Mouse (Mus musculus) cerebellum, adult 2 months (tissue): ENCODE data around the gene Nkx2-1. TPM values are rescaled to one million over a fixed set of nuclear protein-coding genes. Genes with fewer than 3 reads are reported as not detected.

Source experiments
- DNase-seq, 2 experiments: peaks; one replicate each; pipeline ENCODE4 v3.0.0; 2021
- H3K27ac ChIP-seq: fragments of 200-500 bp; 2 replicates; pipeline ENCODE4 v1.5.1; 2012; ENCODE audit warnings: low read length, control low read depth, inconsistent platforms; ENCODE audit not compliant: insufficient read depth
- H3K27me3 ChIP-seq: fragments of 200-500 bp; 2 replicates; pipeline ENCODE4 v1.6.1; 2012; ENCODE audit warnings: inconsistent platforms, mild to moderate bottlenecking, low read length, moderate library complexity; ENCODE audit not compliant: control insufficient read depth, insufficient read depth
- H3K4me1 ChIP-seq: fragments of 200-500 bp; 2 replicates; pipeline ENCODE4 v1.6.1; 2011; ENCODE audit warnings: low read length; ENCODE audit not compliant: control insufficient read depth, insufficient read depth
- H3K4me3 ChIP-seq: fragments of 200-500 bp; replicated peaks from 2 replicates; pipeline ENCODE3; 2011; ENCODE audit warnings: mild to moderate bottlenecking, low read depth, low read length, control low read depth; ENCODE audit not compliant: insufficient read depth
- CTCF ChIP-seq: fragments of 200-500 bp; IDR thresholded peaks from 2 replicates; pipeline ENCODE4 v1.5.1; 2011; ENCODE audit warnings: low read depth, mild to moderate bottlenecking, control low read depth, low read length, moderate library complexity, borderline replicate concordance; ENCODE audit not compliant: insufficient read depth
- POLR2A ChIP-seq: fragments of 200-500 bp; IDR thresholded peaks from 2 replicates; pipeline ENCODE4 v1.6.1; 2011; ENCODE audit warnings: low read length, control low read depth, borderline replicate concordance; ENCODE audit not compliant: insufficient read depth
- WGBS: fragments of 180-500 bp; shearing (Covaris S2); methylation state at CpG from one replicate; pipeline ENCODE4 v1.1.7; 2018; 5-methylcytosine and 5-hydroxymethylcytosine counted together
- polyA plus RNA-seq: library from polyadenylated mRNA; depleted of rRNA; stranded (reverse); fragments of >200 nt; gene quantifications from 2 replicates; pipeline ENCODE4 v1.2.3, GENCODE M21; 2012

The Nkx2-1 gene
- polyA plus RNA-seq, 1 experiment = not detected

DNA sequence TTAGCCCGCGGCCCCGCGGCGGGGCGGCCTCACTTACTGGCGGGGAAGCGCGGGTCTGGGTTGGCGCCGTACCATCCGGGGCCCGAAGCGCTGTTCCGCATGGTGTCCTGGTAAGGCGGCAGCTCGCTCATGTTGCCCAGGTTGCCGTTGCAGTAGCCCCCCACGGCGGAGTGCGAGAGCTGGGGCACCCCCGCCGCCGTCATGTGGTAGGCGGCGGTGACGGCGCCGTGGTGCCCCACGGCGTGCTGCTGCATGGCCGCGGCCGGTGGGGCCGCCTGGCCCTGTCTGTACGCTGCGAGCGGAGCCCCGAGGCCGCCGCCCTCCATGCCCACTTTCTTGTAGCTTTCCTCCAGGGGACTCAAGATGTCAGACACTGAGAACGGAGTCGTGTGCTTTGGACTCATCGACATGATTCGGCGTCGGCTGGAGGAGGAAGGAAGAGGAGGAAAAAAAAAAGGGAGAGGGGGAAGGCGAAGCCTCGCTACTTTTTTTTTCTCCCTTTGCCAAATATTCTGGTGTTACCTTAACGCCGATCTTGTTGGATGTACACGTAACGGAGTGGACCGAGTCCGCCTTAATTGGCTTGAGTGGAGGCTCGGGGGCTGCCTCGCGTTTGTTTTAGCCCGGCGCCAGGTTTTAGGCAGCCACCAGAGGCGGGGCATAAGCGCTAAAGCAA is 1.9 kb downstream of the Nkx2-1 start:
- Histone ChIP-seq H3K27me3 (peaks cover 15% of the 10 kb centered on the region; the same call in 1 of the 2 replicates), H3K27ac (no peak overlapping the region), H3K4me1 (no peaks in the 10 kb centered on the region; the same call in 1 of the 2 replicates), H3K4me3 (no peak overlapping the region)
- under 1% methylated on average over 61 of the region's 62 CpGs for WGBS
- no peak for DNase-seq
- TF ChIP-seq CTCF = no peak
- TF ChIP-seq POLR2A = no peak

DNA sequence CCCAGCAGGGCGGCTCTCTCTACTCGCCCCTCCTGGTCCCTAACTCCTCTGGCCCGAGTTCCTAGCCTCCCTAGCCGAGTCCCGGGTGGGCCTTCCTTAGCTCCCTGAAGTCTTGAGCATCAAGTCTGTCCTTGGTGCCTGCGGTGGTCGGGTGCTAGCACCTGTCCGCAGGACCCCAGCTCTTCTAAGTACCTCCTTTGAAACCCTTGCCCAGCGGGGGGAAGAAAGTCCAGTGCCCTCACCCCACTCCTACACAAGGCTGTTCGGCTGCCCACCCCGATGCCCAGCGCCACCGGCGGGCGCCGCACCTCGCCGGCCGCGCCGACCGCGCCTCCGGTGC is 2.4 kb downstream of the Nkx2-1 start:
- Histone ChIP-seq H3K4me1 (no peaks in the 10 kb centered on the region; the same call in 1 of the 2 replicates), H3K4me3 (no peak overlapping the region), H3K27me3 (peaks cover 15% of the 10 kb centered on the region; the same call in 1 of the 2 replicates), H3K27ac (no peak overlapping the region)
- TF ChIP-seq POLR2A (no peak), CTCF (no peak)
- under 1% methylated on average over 24 of the region's 24 CpGs for WGBS
- DNase-seq = no peak

DNA sequence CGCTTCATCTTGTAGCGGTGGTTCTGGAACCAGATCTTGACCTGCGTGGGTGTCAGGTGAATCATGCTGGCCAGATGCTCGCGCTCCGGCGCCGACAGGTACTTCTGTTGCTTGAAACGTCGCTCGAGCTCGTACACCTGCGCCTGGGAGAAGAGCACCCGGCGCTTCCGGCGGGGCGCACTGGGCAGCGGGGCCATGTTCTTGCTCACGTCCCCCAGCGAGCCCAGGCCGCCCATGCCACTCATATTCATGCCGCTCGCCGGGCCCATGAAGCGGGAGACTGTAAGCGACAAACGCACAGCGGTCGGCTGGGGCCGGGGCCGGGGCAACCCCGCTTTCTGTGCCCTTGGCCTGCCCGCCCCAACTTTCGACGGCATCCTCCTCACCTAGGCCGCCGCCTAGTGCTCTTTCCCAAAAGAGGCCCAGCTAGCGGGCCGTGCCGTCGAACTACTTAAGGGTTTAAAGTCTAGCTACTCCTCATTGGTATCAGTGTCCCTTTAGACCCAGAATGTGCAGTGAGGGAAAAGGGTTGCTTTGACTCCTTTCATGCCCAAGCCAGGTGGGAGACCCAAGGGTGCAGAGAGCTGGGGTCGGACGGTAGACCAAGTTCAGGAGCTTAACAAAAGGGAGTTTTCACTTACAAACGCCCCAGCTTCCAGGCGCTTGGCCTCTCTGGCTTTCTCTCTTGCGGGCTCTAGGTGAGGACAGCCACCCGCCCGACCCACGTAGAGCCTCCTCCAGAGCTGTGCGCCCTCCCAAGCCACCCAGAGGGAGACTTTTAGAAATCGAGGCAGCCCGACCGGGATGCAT is 3.0 kb downstream of the Nkx2-1 start:
- Histone ChIP-seq H3K4me3 (no peak overlapping the region), H3K4me1 (no peaks in the 10 kb centered on the region; the same call in 1 of the 2 replicates), H3K27ac (no peak overlapping the region), H3K27me3 (peaks cover 15% of the 10 kb centered on the region; the same call in 1 of the 2 replicates)
- DNase-seq = no peak
- TF ChIP-seq POLR2A (no peak), CTCF (no peak)
- 2% methylated on average over 54 of the region's 54 CpGs for WGBS

DNA sequence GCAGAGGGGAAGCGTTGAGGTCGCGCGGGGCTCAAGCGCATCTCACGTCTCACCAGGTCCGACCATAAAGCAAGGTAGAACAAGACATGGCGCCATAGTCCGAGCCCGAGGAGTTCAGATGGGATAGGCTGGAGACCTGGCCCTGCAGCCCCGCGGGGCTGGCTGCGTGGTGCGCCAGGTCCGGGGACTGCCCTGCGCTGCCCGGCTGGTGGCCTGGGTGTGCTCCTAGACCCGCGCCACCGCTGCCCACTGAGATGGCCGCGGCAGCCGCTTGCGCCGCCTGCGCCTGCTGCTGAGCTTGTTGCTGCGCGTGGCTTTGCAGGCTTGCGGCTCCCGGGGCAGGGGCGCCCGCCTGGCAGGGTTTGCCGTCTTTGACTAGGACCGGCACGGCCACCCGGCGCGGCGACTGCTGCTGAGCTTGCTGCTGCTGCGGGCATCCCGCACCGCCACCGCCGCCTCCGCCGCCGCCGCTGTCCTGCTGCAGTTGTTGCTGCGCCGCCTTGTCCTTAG is 3.7 kb downstream of the Nkx2-1 start:
- DNase-seq = no peak
- WGBS = 2% methylated on average over 50 of the region's 50 CpGs
- TF ChIP-seq CTCF = no peak
- TF ChIP-seq POLR2A = no peak
- H3K4me1 ChIP-seq = no peaks in the 10 kb centered on the region; the same call in 1 of the 2 replicates
- no peak overlapping the region for H3K27ac ChIP-seq
- H3K27me3 ChIP-seq = peaks cover 16% of the 10 kb centered on the region; the same call in 1 of the 2 replicates
- H3K4me3 ChIP-seq = no peak overlapping the region

DNA sequence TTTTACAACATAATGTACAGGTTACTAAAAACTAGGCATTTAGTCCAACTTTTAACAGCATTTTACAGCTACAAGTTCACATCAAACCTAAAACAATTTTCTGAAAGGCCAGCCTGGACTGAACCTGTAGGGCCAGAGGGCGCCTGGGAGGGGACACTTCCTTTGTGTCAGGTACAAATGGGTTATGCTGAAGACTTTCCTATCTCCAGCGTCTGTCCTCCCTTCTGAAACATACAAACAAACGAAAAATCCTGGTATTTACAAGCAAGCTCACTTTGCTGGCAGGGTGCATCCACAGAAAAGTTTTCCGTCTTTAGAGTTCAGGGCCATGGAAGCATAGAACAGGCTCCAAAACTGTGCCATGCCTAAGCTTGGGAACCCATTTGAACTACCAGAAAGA is 4.6 kb downstream of the Nkx2-1 start:
- Histone ChIP-seq H3K27ac (no peak overlapping the region), H3K27me3 (peaks cover 12% of the 10 kb centered on the region; the same call in 1 of the 2 replicates), H3K4me3 (no peak overlapping the region), H3K4me1 (no peaks in the 10 kb centered on the region; the same call in 1 of the 2 replicates)
- 2% methylated on average over 4 of the region's 4 CpGs for WGBS
- TF ChIP-seq POLR2A (no peak), CTCF (no peak)
- DNase-seq = no peak

DNA sequence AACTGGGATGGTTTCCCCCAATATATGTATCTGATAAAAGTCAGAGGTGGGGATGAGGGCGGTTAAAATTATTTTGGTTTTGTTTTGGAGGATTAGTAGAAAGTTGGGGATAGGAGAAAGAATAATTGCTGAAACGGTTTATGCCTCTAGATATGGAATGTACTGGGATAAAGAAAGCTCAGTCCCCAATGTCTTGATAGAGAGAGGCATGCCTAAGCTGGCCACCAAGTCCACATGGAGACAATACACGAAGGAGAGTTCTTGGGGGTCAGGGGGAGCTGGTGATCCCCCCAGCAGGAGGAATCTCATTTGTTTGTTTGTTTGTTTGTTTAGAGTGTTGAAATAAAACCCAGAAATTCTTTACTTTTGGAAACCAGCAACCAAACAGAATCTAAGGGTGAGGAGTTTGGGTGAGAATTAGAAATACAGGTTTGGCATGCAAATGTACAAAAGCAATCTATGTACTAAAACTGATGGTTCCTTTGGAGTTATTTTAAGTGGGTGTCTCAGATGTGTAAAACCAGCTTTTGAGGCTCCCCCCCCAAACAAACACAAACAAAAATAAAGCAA is 5.6 kb downstream of the Nkx2-1 start:
- Histone ChIP-seq H3K27me3 (peaks cover 10% of the 10 kb centered on the region; the same call in 1 of the 2 replicates), H3K27ac (no peak overlapping the region), H3K4me3 (no peak overlapping the region), H3K4me1 (no peaks in the 10 kb centered on the region; the same call in 1 of the 2 replicates)
- WGBS = 3% methylated on average over 3 of the region's 3 CpGs
- DNase-seq = no peak
- no peak for TF ChIP-seq POLR2A
- no peak for TF ChIP-seq CTCF

DNA sequence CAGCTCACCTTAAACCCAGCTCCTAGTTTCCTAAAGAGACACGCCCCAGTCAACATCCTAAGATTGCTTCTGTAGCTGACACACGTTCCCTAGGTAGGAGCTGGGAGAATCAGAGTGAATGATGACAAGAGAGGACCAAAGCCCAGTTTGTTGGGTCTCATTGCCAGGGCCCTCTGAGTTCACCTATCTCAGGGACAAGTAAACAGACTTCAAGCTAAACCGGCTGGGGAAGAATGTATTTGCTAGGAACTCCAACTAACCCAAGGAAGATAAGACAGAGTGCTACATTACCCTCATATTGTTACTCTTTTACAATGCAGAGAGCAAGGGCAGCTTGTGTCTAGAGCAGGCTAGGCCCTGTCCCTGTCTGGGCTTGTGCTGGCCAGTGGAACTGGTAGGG is 6.8 kb downstream of the Nkx2-1 start:
- peaks cover 7% of the 10 kb centered on the region; the same call in 1 of the 2 replicates for H3K27me3 ChIP-seq
- WGBS = under 1% methylated on average over 3 of the region's 3 CpGs
- H3K4me3 ChIP-seq = no peak overlapping the region
- no peaks in the 10 kb centered on the region; the same call in 1 of the 2 replicates for H3K4me1 ChIP-seq
- TF ChIP-seq POLR2A (no peak), CTCF (no peak)
- no peak overlapping the region for H3K27ac ChIP-seq
- no peak for DNase-seq
